Mouse (Mus musculus): Measurements from ENCODE around the gene Vmn1r21.
"Not testable (repeated sequence)": the region's sequence is repeated elsewhere in the genome, so short reads cannot be mapped to it uniquely, and the experiment has no call there.

Gene Vmn1r21

DNA sequence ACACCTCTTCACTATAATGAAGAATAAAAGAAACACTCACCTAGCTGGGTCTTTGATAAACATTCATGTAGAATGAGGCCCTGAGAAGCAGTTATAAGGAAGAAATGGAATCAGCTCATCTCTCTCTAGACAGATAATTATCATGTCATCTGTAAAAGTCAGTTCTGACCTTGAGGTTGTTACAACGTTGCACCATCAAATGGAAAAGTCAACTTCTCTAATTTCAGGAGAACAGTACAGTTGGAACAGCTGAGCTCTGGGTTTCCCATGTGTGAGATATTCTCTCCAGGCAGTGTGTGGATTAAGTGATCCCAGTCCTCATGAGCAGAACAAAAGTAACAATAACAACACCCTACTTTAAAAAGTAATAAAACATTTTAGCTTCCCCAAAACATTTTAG lies at the start of gene Vmn1r21:
Gene Vmn1r21 (minus strand): TSS at position 58 of the 400 bp plus-strand sequence.
- no peak for DNase-seq (ENCODE audit: low spot score)

DNA sequence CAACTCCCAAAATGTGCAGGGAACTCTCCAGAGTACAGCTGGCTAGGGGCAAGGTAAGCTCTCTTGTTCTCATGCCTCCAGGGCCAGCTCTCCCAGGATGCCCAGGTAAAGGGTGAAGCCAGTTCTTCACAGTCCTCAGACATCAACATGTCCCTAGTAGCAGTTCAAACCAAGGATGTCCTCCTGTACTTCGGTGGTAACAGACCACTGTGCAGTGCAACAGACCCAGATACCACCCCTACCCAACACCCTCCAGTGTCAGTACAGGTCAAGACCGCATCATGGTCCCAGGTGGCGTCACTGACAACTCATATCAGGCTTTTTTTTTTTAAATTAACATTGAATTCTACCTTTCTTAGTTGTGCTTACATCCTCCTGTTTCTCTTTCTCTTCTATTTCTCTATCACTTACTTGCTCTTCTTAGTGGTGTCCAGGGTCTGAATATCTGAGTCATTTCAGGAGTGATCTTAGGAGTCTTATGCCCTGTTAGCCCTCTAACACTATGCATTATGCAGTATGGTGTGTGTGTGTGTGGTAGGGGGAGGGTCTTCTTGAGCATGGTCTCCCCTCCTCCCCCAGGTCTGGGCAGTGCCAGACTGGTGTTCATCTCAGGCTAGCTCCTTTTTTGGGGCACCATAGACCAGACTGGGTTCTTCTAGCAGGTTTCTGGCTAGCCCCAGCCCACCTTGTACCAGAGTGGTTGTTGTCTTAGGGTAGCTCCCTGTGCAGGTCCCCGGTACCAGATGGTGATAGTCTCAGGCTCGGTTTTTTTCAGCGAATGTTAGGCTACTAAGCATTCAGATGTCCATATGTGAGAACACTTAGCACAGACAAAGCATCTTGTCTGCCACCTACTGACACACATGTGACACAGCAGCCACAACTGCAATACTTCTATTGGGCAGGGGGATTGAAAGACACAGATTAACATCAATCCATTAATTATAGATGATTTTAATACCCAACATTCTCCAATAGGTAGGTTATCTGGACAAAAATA lies 9.2 kb upstream of the Vmn1r21 start:
- no peak for DNase-seq (ENCODE audit: low spot score)

GRCm38 (mm10) chr6:57851177-57851576 lies 1.0 kb upstream of the Vmn1r21 start:
- DNase-seq (ENCODE audit: low spot score), result not testable (repeated sequence)

- no peak for DNase-seq (ENCODE audit: low spot score)
These were observed 10.3 kb downstream of the Vmn1r21 start for GRCm38 (mm10) chr6:57839693-57840408.

DNA sequence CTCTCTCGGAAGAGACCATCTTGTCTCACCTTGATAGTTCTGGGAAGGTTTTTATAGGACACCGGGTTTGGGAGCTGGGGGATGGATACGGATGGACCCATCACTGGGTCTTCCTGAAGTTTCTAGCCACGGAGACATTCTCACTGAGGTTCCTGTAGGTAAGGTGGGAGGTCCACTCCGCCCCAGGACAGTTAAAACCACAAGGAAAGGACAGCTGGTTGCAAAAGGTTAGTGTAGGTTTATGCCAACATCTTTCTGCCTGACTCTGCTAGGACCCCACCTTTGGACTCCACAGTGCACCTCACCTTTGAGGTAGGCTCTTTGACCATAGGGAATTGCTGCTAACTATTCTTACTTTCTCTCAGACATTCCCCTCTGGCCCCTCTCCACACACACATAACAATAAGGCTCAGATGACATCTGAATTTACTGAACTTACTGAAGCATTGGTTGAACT lies 24.9 kb downstream of the Vmn1r21 start:
- no peak for DNase-seq (ENCODE audit: low spot score)

GRCm38 (mm10) chr6:57824422-57825258 lies 25.5 kb downstream of the Vmn1r21 start, which contains the start of gene Vopp1:
Gene Vopp1, minus strand, starts transcription at chr6:57825159.
- peak; percentile 78 for DNase-seq (ENCODE audit: low spot score)

- DNase-seq (ENCODE audit: low spot score), result no peak
These were observed 26.7 kb downstream of the Vmn1r21 start for GRCm38 (mm10) chr6:57823461-57823860.

- no peak for DNase-seq (ENCODE audit: low spot score)
These were observed 27.3 kb downstream of the Vmn1r21 start for GRCm38 (mm10) chr6:57822648-57823410.

DNA sequence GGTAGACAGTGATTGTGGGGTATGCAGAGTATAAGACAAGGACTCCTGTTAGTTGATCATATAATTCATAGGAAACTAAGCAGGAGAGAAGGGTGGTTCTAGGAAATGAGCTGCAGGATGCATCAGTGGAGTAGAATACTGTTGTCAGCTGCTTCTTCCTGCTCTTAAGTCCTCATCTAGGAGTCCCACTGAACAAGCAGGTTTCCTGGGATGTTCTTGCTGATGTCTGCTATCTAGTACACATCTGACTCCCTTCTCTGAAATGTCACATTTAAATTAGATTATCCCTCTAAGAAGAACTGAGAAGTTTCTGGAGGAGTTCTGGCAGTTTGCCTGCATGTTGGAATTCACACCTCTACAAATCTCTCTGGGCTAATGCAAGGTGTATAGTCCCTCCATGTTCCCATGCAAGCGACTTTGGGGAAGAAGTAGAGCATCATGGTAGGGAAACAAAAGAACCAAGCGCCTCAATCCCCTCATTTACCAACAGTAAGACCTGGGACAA lies 35.7 kb downstream of the Vmn1r21 start:
- no peak for DNase-seq (ENCODE audit: low spot score)

- no peak for DNase-seq (ENCODE audit: low spot score)
These were observed 38.1 kb downstream of the Vmn1r21 start for GRCm38 (mm10) chr6:57811748-57812730.

- no peak for DNase-seq (ENCODE audit: low spot score)
These were observed 44.7 kb downstream of the Vmn1r21 start for GRCm38 (mm10) chr6:57805218-57806069.

- DNase-seq (ENCODE audit: low spot score), result no peak
These were observed 47.0 kb downstream of the Vmn1r21 start for GRCm38 (mm10) chr6:57803130-57803529.

GRCm38 (mm10) chr6:57798986-57799385 lies 51.2 kb downstream of the Vmn1r21 start:
- no peak for DNase-seq (ENCODE audit: low spot score)

DNA sequence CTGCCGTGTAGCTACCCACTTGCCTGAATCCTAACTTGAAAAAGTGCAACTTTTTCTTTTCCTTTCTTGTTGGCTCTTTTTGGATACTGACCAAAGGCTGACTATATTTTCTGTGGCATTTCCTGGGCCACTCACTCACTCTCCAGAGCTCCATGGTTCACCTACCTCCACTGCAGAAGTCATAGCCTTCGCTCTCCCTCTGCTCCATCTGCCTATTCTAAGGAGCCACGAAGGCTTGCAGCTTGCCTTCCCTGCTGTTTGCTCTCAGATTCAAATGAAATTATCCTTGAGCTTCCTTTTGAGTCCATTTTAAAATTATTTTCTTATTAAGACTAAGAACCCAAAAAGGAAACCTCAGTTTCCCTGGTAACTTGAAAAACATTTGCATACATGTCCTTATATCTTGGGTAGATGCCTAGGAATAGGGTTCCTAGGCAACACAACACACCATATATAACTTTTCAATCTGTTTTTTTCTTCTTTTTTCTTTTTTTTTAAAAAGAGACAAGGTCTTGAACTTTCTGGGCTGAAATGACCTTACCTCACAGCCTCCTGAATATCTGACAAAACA lies 53.2 kb downstream of the Vmn1r21 start:
- no peak for DNase-seq (ENCODE audit: low spot score)

DNA sequence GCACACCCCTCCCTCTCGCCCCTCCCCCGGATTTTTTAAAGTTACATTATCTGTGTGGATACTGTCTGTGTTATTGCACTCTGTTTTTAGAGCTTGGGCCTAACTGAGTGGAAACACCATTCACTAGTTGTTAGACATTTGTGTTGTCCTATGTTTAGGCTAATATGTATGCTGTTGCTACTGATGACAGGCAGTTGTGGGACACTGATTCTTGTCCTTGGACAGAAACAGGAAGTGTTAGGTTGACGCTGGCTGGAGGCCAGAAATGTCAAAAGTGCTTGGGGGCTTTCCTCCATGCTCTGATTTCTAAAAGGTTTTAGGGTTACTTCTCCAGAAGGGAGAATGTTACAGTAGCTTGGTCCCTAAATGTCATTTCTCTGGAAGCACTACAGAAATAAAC lies 54.3 kb downstream of the Vmn1r21 start:
- DNase-seq (ENCODE audit: low spot score), result no peak

Measured in ovary, postnatal 36 days (tissue).